Mouse (Mus musculus) 416B (cell line): ENCODE measurements around the gene Dll3.

Source experiments
- DNase-seq: peaks from one replicate; pipeline ENCODE4 v3.0.0; 2011; ENCODE audit warnings: low read depth

The Dll3 gene

DNA sequence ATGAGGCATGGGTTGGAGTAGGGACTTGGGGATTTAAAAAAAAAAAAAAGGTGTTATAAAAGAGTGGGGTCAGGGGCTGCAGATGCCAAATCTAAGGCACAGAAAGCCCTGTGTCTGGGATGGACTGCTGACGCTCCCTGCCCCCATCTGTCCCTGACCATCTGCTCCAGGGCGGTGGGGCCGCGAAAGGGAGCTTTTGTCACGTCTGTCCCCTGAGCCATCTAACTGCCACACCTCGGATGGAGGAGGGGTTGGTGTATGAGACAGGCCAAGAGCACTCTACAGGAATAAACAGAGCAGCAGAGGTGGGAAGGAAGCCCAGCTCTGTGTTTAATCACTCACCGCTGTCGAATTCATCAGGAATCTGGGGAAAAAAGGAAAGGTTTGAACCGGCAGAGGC, 7.7 kb upstream of the Dll3 start:
- no peak for DNase-seq

DNA sequence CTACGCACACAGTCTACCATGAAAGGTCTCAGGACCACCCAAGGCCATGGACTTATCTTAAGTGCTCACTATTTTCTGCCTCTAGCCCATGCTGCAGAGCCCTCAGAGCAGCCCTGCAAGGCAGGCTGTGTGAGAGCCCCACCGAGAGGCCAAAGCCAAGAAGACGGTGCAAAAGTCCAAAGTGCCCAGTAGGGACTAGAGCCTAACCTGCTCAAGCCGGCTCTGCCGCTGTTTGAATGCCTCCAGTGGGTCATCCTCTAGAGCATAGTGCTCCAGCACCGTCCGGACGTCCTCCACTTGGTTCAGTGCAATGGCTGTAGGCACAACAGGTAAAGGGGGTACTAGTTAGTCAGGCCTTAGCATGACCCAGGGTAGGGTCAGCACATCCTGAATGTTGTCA, 4.2 kb upstream of the Dll3 start:
- DNase-seq, result no peak

DNA sequence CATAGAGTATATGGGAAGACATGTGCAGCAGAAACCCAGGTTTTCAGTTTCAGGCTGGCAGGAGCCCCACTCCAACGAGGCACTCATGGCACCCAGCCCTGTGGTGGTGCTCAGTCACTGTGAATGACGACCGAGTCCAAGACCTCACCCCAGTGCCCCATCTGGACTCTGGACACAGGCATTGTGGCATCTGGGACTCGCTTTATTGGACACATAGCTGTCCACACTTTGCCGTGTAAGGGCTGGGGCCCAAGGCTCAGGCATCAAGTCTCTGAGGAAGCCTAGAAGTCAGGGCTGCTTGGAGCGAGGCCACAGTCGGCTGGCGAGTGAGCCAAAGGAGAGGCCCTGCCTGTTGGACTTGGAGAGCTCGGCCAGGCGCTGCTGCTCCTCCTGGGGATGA, 3.6 kb upstream of the Dll3 start:
- DNase-seq, result no peak

DNA sequence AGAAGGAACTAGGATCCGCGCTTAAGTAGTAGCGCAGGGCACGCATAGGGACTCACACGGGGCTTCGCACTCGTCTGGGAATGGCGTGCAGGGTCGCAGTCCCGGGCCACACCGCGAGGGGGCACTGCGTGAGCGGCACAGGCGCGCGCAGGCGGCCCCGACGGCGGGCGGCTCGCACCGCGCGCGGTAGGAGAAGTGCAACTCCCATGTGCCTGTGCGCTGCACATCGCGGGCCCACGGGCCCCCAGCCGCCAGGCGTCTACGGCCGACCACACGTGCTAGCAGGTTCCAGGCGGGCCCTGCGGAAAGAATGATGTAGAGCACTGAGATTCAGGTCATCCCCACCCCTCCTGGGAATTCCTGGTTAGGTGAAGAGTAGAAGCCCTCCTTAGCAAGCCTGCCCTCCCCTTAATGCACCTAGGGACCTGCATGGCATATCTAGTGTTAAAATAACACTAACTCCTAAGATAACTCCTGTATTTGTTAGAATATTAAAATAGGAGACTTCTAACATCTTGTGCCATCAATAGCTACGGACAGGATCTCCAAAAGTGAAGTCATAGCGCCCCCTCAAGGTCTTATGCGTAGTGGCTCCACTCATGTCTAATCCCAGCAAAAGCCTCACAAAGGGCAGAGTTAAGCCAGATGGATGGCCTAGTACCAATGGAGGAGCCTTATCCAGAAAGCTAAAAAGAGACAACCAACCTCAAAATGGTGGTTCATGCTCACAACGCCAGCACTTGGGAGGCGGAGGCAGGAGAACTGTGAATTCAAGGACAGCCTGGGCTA, 3.0 kb downstream of the Dll3 start:
- peak; percentile 80 for DNase-seq

DNA sequence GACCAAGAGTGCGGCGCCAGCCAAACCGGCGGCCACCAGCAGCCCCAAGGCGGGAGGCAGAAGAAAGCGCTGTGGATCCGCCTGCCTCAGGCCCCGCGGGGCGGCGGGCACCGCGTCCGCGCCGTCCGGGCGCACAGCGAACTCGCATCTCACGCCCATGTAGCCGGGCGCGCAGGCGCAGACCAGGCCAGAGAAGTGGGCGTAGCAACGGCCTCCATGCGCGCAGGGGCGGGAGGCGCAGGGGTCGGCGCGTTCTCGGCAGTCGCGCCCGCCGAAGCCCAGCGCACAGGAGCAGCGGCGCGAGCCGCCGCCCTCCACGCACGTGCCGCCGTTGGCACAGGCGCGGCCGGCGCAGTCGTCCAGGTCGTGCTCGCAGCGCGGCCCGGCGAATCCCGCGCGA, 7.6 kb downstream of the Dll3 start:
- DNase-seq, result no peak

DNA sequence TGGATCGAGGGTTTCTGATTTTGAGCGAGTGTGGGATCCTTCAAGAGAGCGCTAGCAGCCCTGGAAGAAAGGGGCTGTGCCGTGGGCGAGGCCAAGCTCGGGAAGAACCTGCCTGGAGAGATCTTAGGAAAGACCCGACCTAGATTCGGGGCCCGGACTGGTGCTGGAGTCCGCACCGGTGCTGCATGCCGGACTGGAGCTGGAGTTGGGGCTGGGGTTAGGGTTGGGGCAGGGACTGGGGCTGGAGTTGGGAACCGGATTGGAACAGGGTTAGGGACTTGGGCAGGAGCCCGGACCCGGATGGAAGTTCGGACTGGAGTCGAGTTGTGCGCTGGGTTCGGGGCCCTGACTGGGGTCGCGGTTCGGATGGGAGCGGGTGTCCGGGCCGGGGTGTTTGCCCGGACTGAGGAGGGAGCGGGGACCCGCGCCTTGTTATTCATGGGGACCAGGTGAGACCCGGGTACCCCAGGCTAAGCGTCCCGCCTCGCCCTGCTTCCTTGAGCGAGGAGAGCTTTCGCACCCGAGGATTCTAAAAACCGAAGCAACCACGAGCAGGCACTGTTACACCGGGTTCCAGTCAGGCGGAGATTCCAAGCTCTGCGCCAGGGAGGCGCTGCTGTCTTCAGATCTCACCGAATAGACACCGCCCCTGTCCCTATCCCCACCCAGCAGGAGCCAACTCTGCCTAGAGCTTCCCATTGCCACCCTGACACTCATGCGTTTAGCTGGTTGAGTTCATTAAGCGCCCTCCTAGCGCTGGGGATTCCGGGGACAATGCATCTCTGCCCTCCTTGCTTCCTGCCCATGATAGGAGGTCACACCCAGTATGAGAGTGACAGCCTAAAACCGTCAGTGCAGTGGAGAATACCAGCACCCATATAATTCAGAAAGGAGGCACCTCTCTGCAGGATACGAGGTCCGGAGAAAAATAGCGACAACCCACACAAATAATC, 11.1 kb downstream of the Dll3 start, which contains the start of gene Selenov:
Selenov (minus strand) TSS at position 549 of the 953 bp plus-strand sequence.
- no peak for DNase-seq

DNA sequence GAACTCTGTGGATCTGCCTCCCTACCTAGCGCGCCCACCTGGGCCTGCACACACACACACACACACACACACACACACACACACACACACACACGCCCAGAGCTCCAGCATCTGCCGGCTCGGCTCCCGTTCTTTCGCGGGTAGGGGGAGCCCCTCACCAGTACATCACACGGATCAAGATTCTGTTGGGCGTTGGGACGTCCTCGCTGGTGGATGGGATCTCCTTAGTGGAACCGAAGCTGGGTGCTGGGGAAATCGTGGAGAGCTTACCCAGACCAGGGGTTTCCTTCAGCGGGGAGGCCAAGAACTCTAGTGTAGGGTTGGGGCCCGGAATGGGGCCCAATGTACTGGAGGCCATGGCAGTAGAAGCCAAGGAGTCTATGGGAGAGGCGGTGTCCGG, 11.9 kb downstream of the Dll3 start:
- no peak for DNase-seq

DNA sequence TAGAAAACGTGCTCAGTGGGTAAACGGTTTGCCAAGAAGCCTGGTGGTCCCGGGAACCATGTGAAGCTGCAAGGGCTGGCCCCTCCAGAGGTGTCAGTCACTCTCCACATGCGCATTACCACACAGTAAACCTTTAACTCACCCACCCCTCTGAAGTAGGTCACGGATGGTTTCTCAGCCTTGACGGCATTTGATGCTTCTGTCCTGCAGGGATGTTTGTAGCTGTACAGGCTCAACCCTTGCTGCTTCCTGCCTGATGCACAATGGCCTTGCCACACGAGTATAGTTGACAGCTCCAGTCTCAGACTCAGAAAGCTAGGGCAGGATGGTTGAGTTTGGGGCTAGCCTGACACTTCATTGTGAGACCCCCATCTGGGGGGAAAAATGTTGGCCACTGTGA, 21.4 kb downstream of the Dll3 start:
- DNase-seq, result no peak

DNA sequence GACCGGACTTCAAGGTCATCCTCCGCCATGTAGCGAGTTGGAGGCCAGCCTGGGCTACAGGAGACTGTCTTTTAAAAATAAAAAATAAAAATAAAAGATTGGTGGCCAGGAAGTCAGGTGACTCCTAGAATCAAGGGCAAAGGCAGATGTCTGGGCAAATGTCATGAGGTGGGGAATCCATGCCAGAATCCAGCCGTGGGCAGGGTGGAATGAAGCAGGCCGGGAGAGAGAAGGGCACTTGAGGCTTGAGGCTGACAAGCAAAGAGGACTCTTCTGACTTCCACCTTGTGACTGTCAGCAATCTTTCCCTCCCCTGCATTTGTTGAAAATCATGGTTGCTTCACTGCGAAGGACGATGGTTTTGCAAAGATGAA, 23.8 kb downstream of the Dll3 start:
- no peak for DNase-seq

DNA sequence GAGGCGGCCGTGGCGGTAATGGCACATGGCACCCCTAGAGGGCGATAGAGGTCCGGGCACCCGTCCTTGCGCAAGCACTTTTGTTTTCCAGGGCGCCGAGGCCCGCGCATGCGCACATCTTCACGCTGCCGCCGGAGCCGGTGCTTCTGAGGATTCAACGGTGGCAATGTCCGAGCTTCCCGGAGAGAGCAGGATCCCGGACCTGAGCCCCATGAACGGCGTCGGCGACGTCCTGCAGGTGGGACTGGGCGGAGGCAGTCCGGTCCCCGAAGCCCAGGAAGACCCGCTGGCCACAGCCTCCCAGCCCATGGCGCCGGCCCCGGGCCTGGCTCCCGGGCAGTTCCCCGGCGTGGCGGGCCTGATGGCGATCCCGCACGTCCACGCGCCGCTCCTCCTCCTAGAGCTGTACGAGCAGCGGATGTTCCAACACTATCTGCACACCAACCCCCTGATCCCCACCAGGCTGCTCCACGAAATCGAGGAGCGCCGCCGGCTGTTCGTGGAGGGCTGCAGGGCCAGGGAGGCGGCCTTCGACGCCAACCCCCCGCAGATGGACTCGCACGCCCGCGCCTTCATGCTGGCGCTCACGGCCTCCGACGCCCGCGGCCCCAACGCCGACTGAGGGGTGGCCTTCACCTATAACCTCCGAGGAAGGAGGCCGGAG, 24.3 kb downstream of the Dll3 start, which contains the start of gene Eid2b:
Eid2b (plus strand) TSS at position 125 of the 664 bp plus-strand sequence.
- peak; percentile 92 for DNase-seq

DNA sequence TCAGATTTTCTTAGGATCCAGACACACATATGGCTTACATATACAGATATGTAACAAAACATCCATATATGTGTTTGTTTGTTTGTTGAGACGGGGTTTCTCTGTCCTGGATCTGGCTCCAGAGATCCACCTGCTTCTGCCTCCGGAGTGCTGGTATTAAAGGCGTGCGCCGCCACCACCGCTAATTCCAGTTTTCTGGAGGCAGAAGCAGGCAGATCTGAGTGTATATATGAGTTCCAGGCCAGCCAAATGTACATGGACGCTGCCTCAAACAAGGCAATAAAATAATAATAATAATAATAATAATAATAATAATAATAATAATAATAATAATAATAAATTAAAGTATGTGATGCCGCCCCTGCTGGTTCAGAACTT, 24.8 kb downstream of the Dll3 start:
- no peak for DNase-seq

DNA sequence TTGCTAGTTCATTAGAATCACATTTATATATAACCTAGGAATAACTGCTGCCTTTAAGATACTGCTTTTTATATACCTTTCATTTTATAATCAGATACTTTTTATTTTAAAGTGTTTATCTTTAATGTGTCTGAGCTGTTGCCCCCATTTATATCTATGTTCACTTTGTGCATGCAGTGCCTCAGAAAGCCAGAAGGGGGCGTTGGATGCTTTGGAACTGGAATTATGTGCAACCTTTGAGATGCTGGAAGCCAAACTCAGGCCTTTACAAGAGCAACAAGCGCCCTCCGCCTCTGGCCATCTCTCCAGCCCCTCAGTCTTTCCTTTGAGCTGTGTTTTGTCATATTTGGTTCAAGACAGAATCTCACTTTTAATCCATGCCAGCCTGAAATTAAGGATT, 30.3 kb downstream of the Dll3 start:
- no peak for DNase-seq

DNA sequence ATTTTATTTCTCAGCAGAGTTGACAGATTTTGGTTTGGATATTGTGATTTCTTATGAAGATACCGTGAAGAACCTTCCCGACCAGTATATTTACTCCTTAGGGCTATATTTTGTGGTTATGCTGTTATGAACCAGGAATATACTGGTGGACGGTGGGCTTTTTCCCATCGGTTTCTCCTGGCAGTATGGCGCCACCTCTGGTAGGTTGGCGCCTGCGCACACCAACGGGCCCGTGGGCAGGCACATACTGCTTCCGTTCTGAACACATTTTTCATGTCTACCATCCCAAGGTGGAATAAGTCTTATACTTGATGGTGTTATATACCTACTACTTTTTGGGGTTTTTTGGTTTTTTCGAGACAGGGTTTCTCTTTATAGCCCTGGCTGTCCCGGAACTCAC, 32.7 kb downstream of the Dll3 start:
- no peak for DNase-seq

DNA sequence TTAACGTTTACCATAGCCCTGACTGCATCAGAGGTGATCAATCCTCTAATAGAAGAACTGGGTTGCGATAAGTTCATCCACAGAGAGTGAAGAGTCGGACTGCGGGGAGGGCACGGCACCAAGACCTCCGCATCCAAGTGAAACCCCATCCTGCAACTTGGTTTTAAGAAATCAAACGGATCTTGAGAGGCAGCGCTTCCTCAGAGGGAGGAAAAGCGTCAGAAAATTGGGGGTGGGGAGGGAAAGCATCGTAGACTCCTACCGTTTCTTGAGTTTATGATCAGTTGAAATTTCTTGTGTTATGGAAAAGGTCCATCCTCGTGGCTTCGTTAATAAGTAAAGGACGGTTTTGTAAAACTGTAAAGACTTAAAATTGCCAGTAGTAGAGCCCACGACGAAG, 33.5 kb downstream of the Dll3 start:
- no peak for DNase-seq

DNA sequence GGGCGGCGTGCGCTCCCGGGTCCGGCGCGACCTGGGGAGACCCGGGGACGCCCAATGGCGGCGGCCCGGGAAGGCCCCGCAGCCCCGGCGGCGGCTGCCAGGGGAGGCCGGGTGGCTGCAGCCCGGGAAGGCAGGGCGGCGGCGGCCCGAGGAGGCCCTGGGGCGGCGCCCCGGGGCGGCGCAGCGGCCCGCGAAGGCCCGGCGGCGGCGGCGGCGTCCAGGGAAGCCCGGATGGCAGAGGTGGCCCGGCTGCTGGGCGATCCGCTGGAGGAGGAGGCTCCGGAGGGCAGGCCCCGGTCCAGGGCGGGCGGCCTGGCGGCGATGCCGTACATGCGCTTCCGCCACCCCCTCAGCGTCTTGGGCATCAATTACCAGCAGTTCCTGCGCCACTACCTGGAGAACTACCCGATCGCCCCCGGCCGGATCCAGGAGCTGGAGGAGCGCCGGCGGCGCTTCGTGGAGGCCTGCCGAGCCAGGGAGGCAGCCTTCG, 34.0 kb downstream of the Dll3 start:
- no peak for DNase-seq

DNA sequence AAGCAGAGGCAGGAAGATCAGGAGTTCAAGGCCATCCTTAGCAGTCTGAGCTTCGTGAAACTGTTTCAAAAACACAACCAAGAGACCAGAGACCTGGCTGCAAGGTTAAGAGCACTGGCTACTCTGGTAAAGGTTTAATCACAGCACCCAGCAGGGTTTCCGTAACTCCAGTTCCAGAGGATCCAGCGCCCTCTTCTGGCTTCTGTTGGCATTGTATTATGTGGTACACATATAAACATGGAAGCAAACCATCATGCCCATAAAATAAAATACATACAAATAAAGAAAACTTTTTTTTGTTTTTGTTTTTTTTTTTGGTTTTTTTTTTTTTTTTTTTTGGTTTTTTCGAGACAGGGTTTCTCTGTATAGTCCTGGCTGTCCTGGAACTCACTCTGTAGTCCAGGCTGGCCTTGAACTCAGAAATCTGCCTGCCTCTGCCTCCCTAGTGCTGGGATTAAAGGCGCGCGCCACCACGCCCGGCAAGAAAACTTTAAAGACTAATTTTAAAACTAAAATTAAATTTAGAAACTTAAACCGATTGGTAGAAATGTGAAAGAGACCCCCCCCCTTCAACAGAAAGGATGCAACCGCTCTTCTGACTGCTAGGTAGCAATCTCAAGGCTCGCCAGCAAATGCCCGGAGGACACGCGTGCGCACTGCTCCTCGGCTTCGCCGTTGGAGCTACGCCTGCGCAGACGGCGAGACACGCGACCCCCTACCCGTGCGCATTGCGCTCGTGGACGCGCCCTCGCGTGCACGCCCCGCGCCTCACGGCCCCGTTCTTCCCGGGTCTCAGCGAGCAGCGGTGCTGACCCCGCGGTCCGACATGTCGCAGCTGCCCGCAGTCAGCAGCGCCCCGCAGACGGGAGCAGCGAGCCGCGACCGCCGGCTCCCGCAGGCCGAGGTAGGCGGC, 34.7 kb downstream of the Dll3 start, which contains the start of gene Eid2:
Eid2 (plus strand) TSS at position 753 of the 913 bp plus-strand sequence.
- DNase-seq, result no peak

DNA sequence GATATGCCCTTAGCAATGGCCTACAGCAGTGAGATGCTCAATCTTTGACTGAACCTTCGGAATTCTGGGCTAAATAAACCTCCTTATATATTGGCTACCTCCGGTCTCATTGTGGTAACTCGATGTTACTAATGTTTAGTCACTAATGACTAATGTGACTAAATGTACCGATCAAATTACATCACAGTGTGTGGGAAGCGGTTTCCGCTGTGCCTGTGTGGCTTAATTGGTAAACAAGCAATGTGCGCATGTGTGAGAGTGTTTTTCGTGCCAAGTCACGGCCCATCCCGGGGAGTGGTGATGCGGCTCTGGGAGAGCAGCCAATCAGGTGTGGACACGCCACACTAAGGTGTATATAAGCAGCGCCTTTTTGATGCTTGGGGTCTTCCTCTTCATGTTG, 36.6 kb downstream of the Dll3 start:
- DNase-seq, result peak; percentile 56

DNA sequence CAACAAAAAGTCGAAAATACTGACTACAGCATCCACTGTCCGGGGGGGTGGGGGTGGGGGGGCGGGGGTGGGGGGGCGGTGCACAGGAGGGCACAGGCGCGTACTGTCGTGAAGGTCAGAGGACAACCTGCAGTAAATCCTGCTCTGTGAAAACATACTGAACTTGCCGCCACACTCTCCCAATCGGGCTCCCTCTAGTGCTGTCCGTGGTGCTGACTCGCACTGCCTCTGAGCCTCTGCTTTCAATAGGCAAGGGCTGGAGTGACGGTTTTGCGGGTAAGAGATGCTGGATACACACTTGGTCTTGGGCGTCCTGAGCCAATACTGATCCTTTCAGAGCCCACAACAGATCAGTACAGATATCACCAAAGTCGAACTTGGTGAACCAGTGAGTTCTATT, 38.3 kb downstream of the Dll3 start:
- peak; percentile 70 for DNase-seq

DNA sequence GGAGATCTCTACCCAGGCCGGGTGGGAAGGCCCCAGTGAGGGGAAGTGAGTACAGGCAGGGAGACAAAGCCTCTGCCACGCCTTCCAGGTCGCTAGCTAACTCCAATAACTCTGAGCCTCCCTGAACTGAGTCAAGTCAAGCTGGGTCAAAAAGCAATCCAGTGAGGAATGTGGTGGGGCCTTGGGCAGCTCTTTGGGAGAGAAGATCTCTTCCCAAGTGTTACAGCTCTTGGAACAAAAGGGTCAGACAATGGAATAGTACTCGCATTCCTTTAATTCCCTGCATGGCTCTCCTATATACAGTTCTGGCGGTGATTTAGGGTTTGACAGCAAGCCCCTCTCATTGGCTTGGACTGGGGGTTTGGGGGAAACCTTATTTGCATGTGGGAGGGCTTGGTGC, 39.2 kb downstream of the Dll3 start:
- no peak for DNase-seq

DNA sequence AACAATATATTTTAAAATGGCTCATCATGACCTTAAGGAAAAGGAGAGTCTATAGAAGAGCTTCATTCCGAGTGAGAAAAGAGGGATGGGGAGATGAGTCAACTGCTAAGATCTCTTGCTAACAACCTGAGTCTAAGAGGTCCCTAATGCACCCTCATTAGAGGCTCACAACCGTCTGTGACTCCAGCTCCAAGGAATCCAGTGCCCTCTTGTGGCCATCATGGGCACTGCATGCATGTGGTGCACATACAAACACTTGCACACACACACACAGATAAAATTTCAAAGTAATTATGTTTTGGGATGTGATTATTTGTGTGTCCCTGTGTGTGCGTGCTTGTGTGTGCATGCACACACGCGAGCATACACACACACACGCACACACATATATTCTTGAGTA, 46.6 kb downstream of the Dll3 start:
- peak; percentile 22 for DNase-seq

DNA sequence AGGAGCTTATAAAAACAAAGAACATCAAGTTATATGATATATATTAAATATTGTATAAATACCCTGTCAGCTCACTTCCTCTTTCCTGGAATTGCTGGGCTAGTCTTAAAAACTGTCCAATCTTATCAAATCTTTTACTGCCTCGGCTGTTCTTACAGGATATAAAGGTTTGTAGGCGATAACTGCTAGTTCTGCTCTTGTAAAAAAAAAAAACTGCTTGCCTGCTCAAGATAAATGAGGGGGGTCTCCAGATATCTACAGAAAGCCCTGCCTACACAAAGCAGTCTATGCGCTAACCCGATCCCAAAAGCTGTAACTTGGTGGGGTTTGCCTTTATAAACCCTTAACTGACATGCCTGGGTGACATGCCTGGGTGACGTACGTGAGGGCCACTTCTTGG, 47.4 kb downstream of the Dll3 start:
- DNase-seq, result no peak
